Mouse (Mus musculus): Measurements from ENCODE around the gene Noto. TPM values are rescaled to one million over a fixed set of nuclear protein-coding genes. Genes with fewer than 3 reads are reported as not detected.

The Noto gene
- total and polyA plus RNA-seq, 2 experiments, result not detected

GRCm38 (mm10) chr6:85451664-85452410 lies 28.2 kb downstream of the Noto start, which contains the start of gene Pradc1:
Gene Pradc1 (minus strand): TSS chr6:85451970.
- Histone ChIP-seq H3K9ac (ENCODE audit: low read depth, low read length) (peak within 1 kb of the TSS; percentile 91), H3K79me2 (ENCODE audit: control insufficient read depth, insufficient read depth, low read length) (peaks cover 27% of the 10 kb centered on the region), H3K4me1 (ENCODE audit: control insufficient read depth, insufficient read depth, low read length) (peaks cover 19% of the 10 kb centered on the region), H3K27me3 (ENCODE audit: control insufficient read depth, insufficient read depth, low read length) (no peaks in the 10 kb centered on the region), H3K27ac (replicated peaks; ENCODE audit: insufficient read depth, low read depth, low read length) (peak within 1 kb of the TSS; percentile 93), H3K36me3 (ENCODE audit: control insufficient read depth, insufficient read depth, low read length) (no peaks in the 10 kb centered on the region), H3K4me3 (ENCODE audit: insufficient read depth, low read depth, low read length) (peak within 1 kb of the TSS; percentile 90)
- DNase-seq (ENCODE audit: extremely low read depth, low read depth, low spot score), result peak; percentile 95
- TF ChIP-seq POLR2A (IDR thresholded peaks at IDR 0.05; ENCODE audit: extremely low read depth, insufficient read depth, low read length), result peak; percentile 59
- no peak for TF ChIP-seq CTCF (IDR thresholded peaks at IDR 0.05; ENCODE audit: low read depth, low read length)
- WGBS, result under 1% methylated on average over 54 of the region's 54 CpGs

DNA sequence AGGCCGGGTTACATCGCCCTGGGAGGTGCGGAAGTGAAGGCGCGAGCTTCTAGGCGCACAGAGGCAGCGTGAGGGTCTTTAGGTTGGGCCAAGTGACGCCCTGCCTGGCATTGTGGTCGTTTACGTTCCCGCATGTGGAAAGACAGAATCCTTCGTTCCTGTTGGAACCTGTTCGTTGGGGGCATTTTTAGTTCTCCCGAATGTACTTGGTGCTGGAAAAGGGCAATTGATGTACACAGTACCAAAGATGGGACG lies 28.7 kb downstream of the Noto start:
- peak overlapping the region; percentile 90 for H3K4me3 ChIP-seq (ENCODE audit: insufficient read depth, low read depth, low read length)
- peaks cover 23% of the 10 kb centered on the region for H3K4me1 ChIP-seq (ENCODE audit: control insufficient read depth, insufficient read depth, low read length)
- under 1% methylated on average over 15 of the region's 15 CpGs for WGBS
- peaks cover 29% of the 10 kb centered on the region for H3K79me2 ChIP-seq (ENCODE audit: control insufficient read depth, insufficient read depth, low read length)
- no peak for TF ChIP-seq CTCF (IDR thresholded peaks at IDR 0.05; ENCODE audit: low read depth, low read length)
- no peak for TF ChIP-seq POLR2A (IDR thresholded peaks at IDR 0.05; ENCODE audit: extremely low read depth, insufficient read depth, low read length)
- no peak for DNase-seq (ENCODE audit: extremely low read depth, low read depth, low spot score)
- H3K27ac ChIP-seq (replicated peaks; ENCODE audit: insufficient read depth, low read depth, low read length), result peak overlapping the region; percentile 30
- H3K36me3 ChIP-seq (ENCODE audit: control insufficient read depth, insufficient read depth, low read length), result no peaks in the 10 kb centered on the region
- peak overlapping the region; percentile 83 for H3K9ac ChIP-seq (ENCODE audit: low read depth, low read length)
- H3K27me3 ChIP-seq (ENCODE audit: control insufficient read depth, insufficient read depth, low read length), result no peaks in the 10 kb centered on the region

- no peaks in the 10 kb centered on the region for H3K36me3 ChIP-seq (ENCODE audit: control insufficient read depth, insufficient read depth, low read length)
- DNase-seq (ENCODE audit: extremely low read depth, low read depth, low spot score), result peak; percentile 17
- peaks cover 25% of the 10 kb centered on the region for H3K4me1 ChIP-seq (ENCODE audit: control insufficient read depth, insufficient read depth, low read length)
- peaks cover 31% of the 10 kb centered on the region for H3K79me2 ChIP-seq (ENCODE audit: control insufficient read depth, insufficient read depth, low read length)
- peak overlapping the region; percentile 83 for H3K9ac ChIP-seq (ENCODE audit: low read depth, low read length)
- H3K27ac ChIP-seq (replicated peaks; ENCODE audit: insufficient read depth, low read depth, low read length), result no peak overlapping the region
- TF ChIP-seq CTCF (IDR thresholded peaks at IDR 0.05; ENCODE audit: low read depth, low read length) (no peak), POLR2A (IDR thresholded peaks at IDR 0.05; ENCODE audit: extremely low read depth, insufficient read depth, low read length) (no peak)
- peak overlapping the region; percentile 90 for H3K4me3 ChIP-seq (ENCODE audit: insufficient read depth, low read depth, low read length)
- 4% methylated on average over 7 of the region's 7 CpGs for WGBS
- no peaks in the 10 kb centered on the region for H3K27me3 ChIP-seq (ENCODE audit: control insufficient read depth, insufficient read depth, low read length)
Measured at GRCm38 (mm10) chr6:85452816-85453215, 29.1 kb downstream of the Noto start.

- Histone ChIP-seq H3K27me3 (ENCODE audit: control insufficient read depth, insufficient read depth, low read length) (no peaks in the 10 kb centered on the region), H3K4me1 (ENCODE audit: control insufficient read depth, insufficient read depth, low read length) (peaks cover 11% of the 10 kb centered on the region), H3K79me2 (ENCODE audit: control insufficient read depth, insufficient read depth, low read length) (peaks cover 14% of the 10 kb centered on the region), H3K9ac (ENCODE audit: low read depth, low read length) (no peak overlapping the region), H3K4me3 (ENCODE audit: insufficient read depth, low read depth, low read length) (no peak overlapping the region), H3K27ac (replicated peaks; ENCODE audit: insufficient read depth, low read depth, low read length) (no peak overlapping the region), H3K36me3 (ENCODE audit: control insufficient read depth, insufficient read depth, low read length) (peaks cover 42% of the 10 kb centered on the region)
- TF ChIP-seq CTCF (IDR thresholded peaks at IDR 0.05; ENCODE audit: low read depth, low read length), result no peak
- no peak for TF ChIP-seq POLR2A (IDR thresholded peaks at IDR 0.05; ENCODE audit: extremely low read depth, insufficient read depth, low read length)
- WGBS, result 68% methylated on average over 2 of the region's 2 CpGs
- peak; percentile 19 for DNase-seq (ENCODE audit: extremely low read depth, low read depth, low spot score)
Measured at GRCm38 (mm10) chr6:85459621-85460020, 35.9 kb downstream of the Noto start.

DNA sequence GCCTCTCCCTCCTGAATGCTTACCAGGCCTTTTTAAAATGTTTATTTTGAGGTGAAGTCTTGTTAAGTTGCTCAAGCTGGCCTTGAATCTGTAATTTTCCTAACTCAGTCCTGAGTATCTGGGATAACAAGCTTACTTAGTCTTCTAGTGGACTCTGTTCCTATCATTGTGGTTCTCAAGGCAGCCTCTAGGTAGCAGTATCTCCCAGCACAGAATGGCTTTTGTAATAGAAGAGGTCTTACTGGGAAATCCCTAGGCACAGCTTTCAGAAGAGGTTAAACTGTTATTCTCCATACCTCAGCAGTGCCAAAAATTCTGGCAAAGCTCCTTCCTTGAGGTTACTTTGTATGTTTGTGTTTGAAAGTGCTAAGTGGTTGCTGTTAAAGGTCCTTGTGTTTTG lies 41.7 kb downstream of the Noto start:
- TF ChIP-seq CTCF (IDR thresholded peaks at IDR 0.05; ENCODE audit: low read depth, low read length) (no peak), POLR2A (IDR thresholded peaks at IDR 0.05; ENCODE audit: extremely low read depth, insufficient read depth, low read length) (no peak)
- H3K27ac ChIP-seq (replicated peaks; ENCODE audit: insufficient read depth, low read depth, low read length), result no peak overlapping the region
- H3K79me2 ChIP-seq (ENCODE audit: control insufficient read depth, insufficient read depth, low read length), result no peaks in the 10 kb centered on the region
- H3K27me3 ChIP-seq (ENCODE audit: control insufficient read depth, insufficient read depth, low read length), result no peaks in the 10 kb centered on the region
- H3K4me3 ChIP-seq (ENCODE audit: insufficient read depth, low read depth, low read length), result no peak overlapping the region
- H3K9ac ChIP-seq (ENCODE audit: low read depth, low read length), result no peak overlapping the region
- H3K4me1 ChIP-seq (ENCODE audit: control insufficient read depth, insufficient read depth, low read length), result no peaks in the 10 kb centered on the region
- H3K36me3 ChIP-seq (ENCODE audit: control insufficient read depth, insufficient read depth, low read length), result peaks cover 68% of the 10 kb centered on the region
- DNase-seq (ENCODE audit: extremely low read depth, low read depth, low spot score), result no peak

- 71% methylated on average over 5 of the region's 5 CpGs for WGBS
- H3K9ac ChIP-seq (ENCODE audit: low read depth, low read length), result no peak overlapping the region
- no peaks in the 10 kb centered on the region for H3K79me2 ChIP-seq (ENCODE audit: control insufficient read depth, insufficient read depth, low read length)
- no peak overlapping the region for H3K4me3 ChIP-seq (ENCODE audit: insufficient read depth, low read depth, low read length)
- DNase-seq (ENCODE audit: extremely low read depth, low read depth, low spot score), result no peak
- peaks cover 33% of the 10 kb centered on the region for H3K36me3 ChIP-seq (ENCODE audit: control insufficient read depth, insufficient read depth, low read length)
- no peak overlapping the region for H3K27ac ChIP-seq (replicated peaks; ENCODE audit: insufficient read depth, low read depth, low read length)
- no peaks in the 10 kb centered on the region for H3K27me3 ChIP-seq (ENCODE audit: control insufficient read depth, insufficient read depth, low read length)
- TF ChIP-seq CTCF (IDR thresholded peaks at IDR 0.05; ENCODE audit: low read depth, low read length), result no peak
- TF ChIP-seq POLR2A (IDR thresholded peaks at IDR 0.05; ENCODE audit: extremely low read depth, insufficient read depth, low read length), result no peak
- no peaks in the 10 kb centered on the region for H3K4me1 ChIP-seq (ENCODE audit: control insufficient read depth, insufficient read depth, low read length)
Measured at GRCm38 (mm10) chr6:85469660-85470430, 46.2 kb downstream of the Noto start.
